Mouse (Mus musculus) C2C12 (cell line): ENCODE data around the gene Txlnb. TPM values are rescaled to one million over a fixed set of nuclear protein-coding genes. Genes with fewer than 3 reads are reported as not detected.
"Not testable (repeated sequence)": the region's sequence is repeated elsewhere in the genome, so short reads cannot be mapped to it uniquely, and the experiment has no call there.

ENCODE experiments used
- H3K27me3 ChIP-seq: one replicate; pipeline ENCODE4 v1.6.1; 2011; ENCODE audit not compliant: control insufficient read depth, insufficient read depth, insufficient read length
- H3K36me3 ChIP-seq: one replicate; pipeline ENCODE4 v1.6.1; 2011; ENCODE audit not compliant: control insufficient read depth, insufficient read depth
- H3K4me3 ChIP-seq: one replicate; pipeline ENCODE4 v1.5.1; 2011; ENCODE audit warnings: mild to moderate bottlenecking, control low read depth; ENCODE audit not compliant: poor library complexity, insufficient read depth, severe bottlenecking
- H3K79me2 ChIP-seq: one replicate; pipeline ENCODE4 v1.6.1; 2011; ENCODE audit not compliant: control insufficient read depth, insufficient read depth
- H3K79me3 ChIP-seq: one replicate; pipeline ENCODE4 v1.6.1; 2011; ENCODE audit warnings: low read depth, control low read depth
- H3ac ChIP-seq: one replicate; pipeline ENCODE3; 2011; ENCODE audit warnings: low read depth; ENCODE audit not compliant: control insufficient read depth, insufficient read length
- CEBPB ChIP-seq: IDR thresholded peaks from one replicate; pipeline ENCODE4 v1.6.1; 2011; ENCODE audit warnings: low read depth, mild to moderate bottlenecking, control low read depth, moderate library complexity
- CTCF ChIP-seq: IDR thresholded peaks from one replicate; pipeline ENCODE4 v1.5.1; 2011; ENCODE audit not compliant: control insufficient read depth, insufficient read depth, insufficient read length
- FOSL1 ChIP-seq: IDR thresholded peaks from one replicate; pipeline ENCODE4 v1.8.0; 2011; ENCODE audit warnings: mild to moderate bottlenecking, low read length; ENCODE audit not compliant: poor library complexity, insufficient read depth, severe bottlenecking
- MAX ChIP-seq: IDR thresholded peaks from one replicate; pipeline ENCODE4 v1.6.1; 2011; ENCODE audit warnings: mild to moderate bottlenecking, control low read depth
- MYOD1 ChIP-seq: IDR thresholded peaks from one replicate; pipeline ENCODE4 v1.6.1; 2011; ENCODE audit warnings: low read depth; ENCODE audit not compliant: control insufficient read depth, insufficient read length
- MYOG ChIP-seq: IDR thresholded peaks from one replicate; pipeline ENCODE4 v1.6.1; 2011; ENCODE audit not compliant: control insufficient read depth, insufficient read length; ENCODE audit errors: extremely low read depth
- USF1 ChIP-seq: IDR thresholded peaks from one replicate; pipeline ENCODE4 v1.6.1; 2011; ENCODE audit warnings: low read depth, mild to moderate bottlenecking, control low read depth, moderate library complexity
- polyA plus RNA-seq: library from polyadenylated mRNA; unstranded; fragments of >200 nt; fragmentation: generic; extraction: Trizol; gene quantifications from one replicate; pipeline ENCODE4 v1.2.1, GENCODE M21; 2012; ENCODE audit warnings: missing spikeins

Txlnb gene
- polyA plus RNA-seq, 1 experiment: 0.07 TPM

- no peak overlapping the region for H3ac ChIP-seq
- H3K79me2 ChIP-seq: no peaks in the 10 kb centered on the region
- no peaks in the 10 kb centered on the region for H3K79me3 ChIP-seq
- H3K27me3 ChIP-seq: no peaks in the 10 kb centered on the region
- H3K36me3 ChIP-seq: no peaks in the 10 kb centered on the region
- no peak for TF ChIP-seq FOSL1
- no peak for TF ChIP-seq CTCF
- TF ChIP-seq USF1: no peak
- no peak for TF ChIP-seq MAX
- no peak for TF ChIP-seq MYOD1
- TF ChIP-seq MYOG: no peak
- no peak for TF ChIP-seq CEBPB
- H3K4me3 ChIP-seq: no peak overlapping the region
These were observed 1.7 kb downstream of the Txlnb start for GRCm38 (mm10) chr10:17797681-17798080.

GRCm38 (mm10) chr10:17801788-17802187 is 5.8 kb downstream of the Txlnb start:
- Histone ChIP-seq H3ac (no peak overlapping the region), H3K36me3 (no peaks in the 10 kb centered on the region), H3K27me3 (no peaks in the 10 kb centered on the region), H3K79me2 (no peaks in the 10 kb centered on the region), H3K4me3 (no peak overlapping the region), H3K79me3 (no peaks in the 10 kb centered on the region)
- TF ChIP-seq USF1: no peak
- no peak for TF ChIP-seq MAX
- no peak for TF ChIP-seq CTCF
- no peak for TF ChIP-seq FOSL1
- no peak for TF ChIP-seq MYOG
- TF ChIP-seq MYOD1: no peak
- no peak for TF ChIP-seq CEBPB

DNA sequence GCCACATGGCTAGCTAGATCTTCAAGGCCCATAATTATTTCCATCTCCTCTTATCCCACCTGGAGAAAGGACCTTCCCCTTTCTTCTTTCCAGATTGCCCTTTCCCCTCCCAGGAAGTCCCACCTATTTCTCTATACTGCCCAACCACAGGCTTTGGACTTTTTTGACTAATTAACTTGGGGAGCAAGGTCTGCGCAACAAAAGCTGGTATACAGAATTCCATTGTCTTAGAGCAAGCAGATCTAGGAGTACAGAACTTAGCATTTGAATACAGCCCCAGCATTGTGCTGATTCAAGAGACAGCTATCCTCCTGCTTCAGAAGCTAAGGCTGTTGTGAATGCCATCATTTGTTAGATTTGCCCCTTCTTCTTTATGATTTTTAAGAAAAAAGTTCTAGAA is 12.5 kb downstream of the Txlnb start:
- no peak overlapping the region for H3ac ChIP-seq
- no peaks in the 10 kb centered on the region for H3K79me2 ChIP-seq
- no peaks in the 10 kb centered on the region for H3K36me3 ChIP-seq
- TF ChIP-seq MYOG (no peak), MYOD1 (no peak), MAX (no peak), CTCF (no peak), CEBPB (no peak), FOSL1 (no peak), USF1 (no peak)
- H3K27me3 ChIP-seq: no peaks in the 10 kb centered on the region
- no peak overlapping the region for H3K4me3 ChIP-seq
- H3K79me3 ChIP-seq: no peaks in the 10 kb centered on the region

- Histone ChIP-seq H3ac (no peak overlapping the region), H3K27me3 (no peaks in the 10 kb centered on the region), H3K4me3 (no peak overlapping the region), H3K79me2 (no peaks in the 10 kb centered on the region), H3K36me3 (no peaks in the 10 kb centered on the region), H3K79me3 (no peaks in the 10 kb centered on the region)
- no peak for TF ChIP-seq MYOD1
- TF ChIP-seq CEBPB: no peak
- no peak for TF ChIP-seq MYOG
- TF ChIP-seq CTCF: no peak
- no peak for TF ChIP-seq MAX
- no peak for TF ChIP-seq USF1
- no peak for TF ChIP-seq FOSL1
These were observed 19.0 kb downstream of the Txlnb start for GRCm38 (mm10) chr10:17815052-17815451.

DNA sequence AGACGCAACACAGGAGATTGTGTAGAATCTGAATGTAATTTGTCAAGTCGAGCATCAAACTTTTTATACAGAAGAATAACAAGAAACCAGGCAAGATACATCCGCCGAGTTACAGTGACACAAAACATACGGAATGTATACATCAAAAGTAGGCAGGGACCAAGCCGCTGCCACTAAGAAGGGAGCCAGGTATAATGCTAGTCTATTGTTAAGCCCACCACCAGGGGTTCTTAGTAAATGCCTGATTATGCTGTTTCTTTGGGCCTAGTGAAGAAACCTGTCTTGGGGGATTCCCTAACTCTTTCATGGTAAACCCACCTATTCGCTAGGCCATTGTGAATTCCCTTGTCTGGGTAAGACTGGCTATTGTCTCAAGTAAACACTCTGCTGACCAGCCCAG is 24.4 kb downstream of the Txlnb start:
- not testable (repeated sequence) for H3K79me2 ChIP-seq, H3K36me3 ChIP-seq, H3K79me3 ChIP-seq, H3ac ChIP-seq, H3K4me3 ChIP-seq, H3K27me3 ChIP-seq

DNA sequence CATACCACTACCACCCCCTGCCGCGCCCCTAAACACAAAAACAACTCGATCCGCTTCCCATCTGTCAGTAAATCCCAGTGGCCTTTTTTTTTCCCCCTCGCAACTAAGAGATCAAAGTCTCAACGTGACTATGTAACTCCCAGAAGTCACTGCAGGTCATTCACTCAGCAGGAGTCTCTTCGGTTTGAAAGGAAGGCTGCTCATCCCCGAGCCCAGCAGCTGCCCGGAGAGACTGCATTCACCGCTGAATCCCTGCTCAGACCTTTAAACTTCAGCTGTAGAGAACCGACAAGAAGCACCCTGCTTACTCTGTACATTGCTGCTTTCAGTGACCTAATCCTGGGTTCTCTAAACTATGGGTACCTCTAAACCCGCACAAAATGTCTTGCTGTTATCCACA is 31.4 kb downstream of the Txlnb start:
- no peak overlapping the region for H3K4me3 ChIP-seq
- no peaks in the 10 kb centered on the region for H3K79me3 ChIP-seq
- H3ac ChIP-seq: no peak overlapping the region
- H3K79me2 ChIP-seq: no peaks in the 10 kb centered on the region
- no peaks in the 10 kb centered on the region for H3K27me3 ChIP-seq
- H3K36me3 ChIP-seq: no peaks in the 10 kb centered on the region
- no peak for TF ChIP-seq FOSL1
- TF ChIP-seq MAX: no peak
- TF ChIP-seq CEBPB: no peak
- no peak for TF ChIP-seq MYOG
- no peak for TF ChIP-seq CTCF
- no peak for TF ChIP-seq USF1
- TF ChIP-seq MYOD1: no peak
